Mouse (Mus musculus) CH12.LX (cell line): ENCODE measurements around the gene Prrc2b. TPM values are rescaled to one million over a fixed set of nuclear protein-coding genes. Genes with fewer than 3 reads are reported as not detected.

Source experiments
- DNase-seq: peaks from one replicate; pipeline ENCODE4 v3.0.0-alpha.2; 2013; ENCODE audit errors: extremely low read depth
- H3K27ac ChIP-seq: 2 replicates; pipeline ENCODE4 v1.5.1; 2012; ENCODE audit warnings: low read depth, mild to moderate bottlenecking, control low read depth, moderate library complexity; ENCODE audit not compliant: insufficient read depth
- H3K27me3 ChIP-seq: replicated peaks from 2 replicates; pipeline ENCODE3; 2012; ENCODE audit warnings: inconsistent platforms
- H3K36me3 ChIP-seq, 2 experiments: replicated peaks in 1 of 2; 2 replicates each; pipeline versions ENCODE3 to v1.6.1; 2012; ENCODE audit warnings: inconsistent platforms in 1 of 2, low read length in 1 of 2, mild to moderate bottlenecking in 1 of 2, mixed read lengths in 1 of 2, moderate library complexity in 1 of 2; ENCODE audit not compliant: control insufficient read depth in 1 of 2, insufficient read depth in 1 of 2
- H3K4me1 ChIP-seq, 2 experiments: 2 replicates each; pipeline ENCODE4 v1.6.1; 2012; ENCODE audit warnings: inconsistent platforms in 1 of 2, moderate library complexity in 1 of 2; ENCODE audit not compliant: insufficient read depth in 2 of 2, control insufficient read depth in 1 of 2
- H3K4me2 ChIP-seq: 2 replicates; pipeline ENCODE4 v1.6.1; 2012; ENCODE audit warnings: low read depth, mild to moderate bottlenecking, control low read depth; ENCODE audit not compliant: poor library complexity, insufficient read depth, severe bottlenecking
- H3K4me3 ChIP-seq, 3 experiments: fragments of 150-350 bp in 1 of 3; sonication (generic) in 1 of 3; replicated peaks in 1 of 3; 2 replicates each; pipeline versions ENCODE3 to v1.5.1; 2011 to 2012; ENCODE audit warnings: low read depth in 2 of 3, low read length in 2 of 3, mild to moderate bottlenecking in 2 of 3, moderate library complexity in 2 of 3, control low read depth in 1 of 3, improper control_type of control experiment in 1 of 3, inconsistent platforms in 1 of 3, mixed read lengths in 1 of 3; ENCODE audit not compliant: poor library complexity in 1 of 3
- H3K79me2 ChIP-seq: replicated peaks from 2 replicates; pipeline ENCODE4 v1.6.1; 2012; ENCODE audit warnings: mild to moderate bottlenecking, moderate library complexity; ENCODE audit not compliant: control insufficient read depth, poor library complexity, insufficient read depth, severe bottlenecking; ENCODE audit errors: extremely low read depth
- H3K9ac ChIP-seq: 2 replicates; pipeline ENCODE4 v1.6.1; 2012; ENCODE audit warnings: low read depth, mild to moderate bottlenecking, control low read depth, moderate library complexity; ENCODE audit not compliant: insufficient read depth
- H3K9me3 ChIP-seq: replicated peaks from 2 replicates; pipeline ENCODE3; 2012; ENCODE audit warnings: low read length, inconsistent platforms, mixed read lengths
- BHLHE40 ChIP-seq: IDR thresholded peaks from 2 replicates; pipeline ENCODE4 v1.6.1; 2011; ENCODE audit warnings: mild to moderate bottlenecking, low read depth, low read length, improper control_type of control experiment
- CHD1 ChIP-seq: IDR thresholded peaks from 2 replicates; pipeline ENCODE4 v1.6.1; 2012; ENCODE audit warnings: low read depth, low read length, improper control_type of control experiment, inconsistent platforms
- CTCF ChIP-seq, 2 experiments: IDR thresholded peaks in 1 of 2; conservative IDR thresholded peaks in 1 of 2; 2 replicates each; pipeline ENCODE4 v1.5.1; 2011 to 2012; ENCODE audit warnings: low read depth in 2 of 2, low read length in 2 of 2, improper control_type of control experiment in 1 of 2, inconsistent platforms in 1 of 2, mild to moderate bottlenecking in 1 of 2, moderate library complexity in 1 of 2
- E2F4 ChIP-seq: IDR thresholded peaks from 2 replicates; pipeline ENCODE4 v1.6.1; 2011; ENCODE audit warnings: low read depth, low read length, improper control_type of control experiment; ENCODE audit not compliant: insufficient replicate concordance
- ETS1 ChIP-seq: conservative IDR thresholded peaks from 2 replicates; pipeline ENCODE4 v1.6.1; 2012; ENCODE audit warnings: low read depth, mild to moderate bottlenecking, inconsistent platforms, low read length, improper control_type of control experiment, moderate library complexity
- GABPA ChIP-seq: IDR thresholded peaks from 2 replicates; pipeline ENCODE4 v1.6.1; 2012; ENCODE audit warnings: low read depth, low read length, improper control_type of control experiment, inconsistent platforms; ENCODE audit not compliant: insufficient replicate concordance
- IRF4 ChIP-seq: IDR thresholded peaks from 2 replicates; pipeline ENCODE4 v1.6.1; 2014; ENCODE audit warnings: low read depth, mild to moderate bottlenecking, inconsistent platforms, low read length, improper control_type of control experiment
- JUND ChIP-seq: conservative IDR thresholded peaks from 2 replicates; pipeline ENCODE4 v1.6.1; 2011; ENCODE audit warnings: low read depth, low read length, improper control_type of control experiment
- KAT2A ChIP-seq: IDR thresholded peaks from 2 replicates; pipeline ENCODE4 v1.6.1; 2012; ENCODE audit warnings: low read length, improper control_type of control experiment, inconsistent platforms; ENCODE audit not compliant: insufficient replicate concordance
- MAFK ChIP-seq: IDR thresholded peaks from 2 replicates; pipeline ENCODE4 v1.6.1; 2011; ENCODE audit warnings: low read length, improper control_type of control experiment; ENCODE audit not compliant: insufficient replicate concordance
- MAZ ChIP-seq: IDR thresholded peaks from 2 replicates; pipeline ENCODE4 v1.6.1; 2012; ENCODE audit warnings: low read depth, mild to moderate bottlenecking, inconsistent platforms, low read length, improper control_type of control experiment, moderate library complexity
- MEF2A ChIP-seq: IDR thresholded peaks from 2 replicates; pipeline ENCODE4 v1.6.1; 2014; ENCODE audit warnings: low read depth, mild to moderate bottlenecking, inconsistent platforms, low read length, improper control_type of control experiment, borderline replicate concordance
- MXI1 ChIP-seq: IDR thresholded peaks from 2 replicates; pipeline ENCODE4 v1.6.1; 2011; ENCODE audit warnings: mild to moderate bottlenecking, low read depth, low read length, improper control_type of control experiment
- MYC ChIP-seq: IDR thresholded peaks from 2 replicates; pipeline ENCODE4 v1.6.1; 2011; ENCODE audit warnings: low read depth, mild to moderate bottlenecking, improper control_type of control experiment, low read length
- NRF1 ChIP-seq: IDR thresholded peaks from 2 replicates; pipeline ENCODE4 v1.6.1; 2014; ENCODE audit warnings: low read depth, mild to moderate bottlenecking, inconsistent platforms, low read length, improper control_type of control experiment, moderate library complexity
- PAX5 ChIP-seq: IDR thresholded peaks from 2 replicates; pipeline ENCODE4 v1.6.1; 2012; ENCODE audit warnings: low read length, inconsistent platforms, mixed read lengths
- RCOR1 ChIP-seq: conservative IDR thresholded peaks from 2 replicates; pipeline ENCODE4 v1.6.1; 2012; ENCODE audit warnings: low read depth, mild to moderate bottlenecking, inconsistent platforms, low read length, improper control_type of control experiment
- SIN3A ChIP-seq: IDR thresholded peaks from 2 replicates; pipeline ENCODE4 v1.6.1; 2012; ENCODE audit warnings: low read length, improper control_type of control experiment, inconsistent platforms
- USF1 ChIP-seq: IDR thresholded peaks from 2 replicates; pipeline ENCODE4 v1.6.1; 2014; ENCODE audit warnings: low read depth, mild to moderate bottlenecking, inconsistent platforms, low read length, improper control_type of control experiment
- USF2 ChIP-seq: conservative IDR thresholded peaks from 2 replicates; pipeline ENCODE4 v1.6.1; 2011; ENCODE audit warnings: low read depth, low read length, improper control_type of control experiment
- ZC3H11A ChIP-seq: IDR thresholded peaks from 2 replicates; pipeline ENCODE4 v1.6.1; 2012; ENCODE audit warnings: low read depth, mild to moderate bottlenecking, inconsistent platforms, low read length, improper control_type of control experiment
- ZKSCAN1 ChIP-seq: IDR thresholded peaks from 2 replicates; pipeline ENCODE4 v1.6.1; 2012; ENCODE audit warnings: low read depth, inconsistent platforms, low read length, improper control_type of control experiment, borderline replicate concordance
- ZNF384 ChIP-seq: IDR thresholded peaks from 2 replicates; pipeline ENCODE4 v1.6.1; 2012; ENCODE audit warnings: low read depth, low read length, improper control_type of control experiment, inconsistent platforms
- dilution Hi-C: fragments of 300-500 bp; cut with MboI; formaldehyde crosslinking; loops from 2 replicates; pipeline ENCODE4 v1.14.3; 2020; ENCODE audit warnings: low sequenced_read_pairs; ENCODE audit not compliant: extremely low pct_unique_long_range_greater_than_20kb, extremely low pct_ligation_motif_present
- in situ Hi-C: fragments of 300-500 bp; cut with MboI; formaldehyde crosslinking; loops from 3 replicates; pipeline ENCODE4 v1.14.3; 2019; ENCODE audit warnings: low sequenced_read_pairs, low pct_ligation_motif_present, low pct_unique_long_range_greater_than_20kb, mixed read lengths
- polyA plus RNA-seq: library from polyadenylated mRNA; unstranded; fragments of >175 nt; gene quantifications from 2 replicates; pipeline ENCODE4 v1.2.1, GENCODE M21; 2012; ENCODE audit warnings: low read depth; ENCODE audit not compliant: insufficient read length
- total RNA-seq, 2 experiments: library from RNA; depleted of rRNA; stranded (reverse); fragments of 300-350 nt in 1 of 2; fragments of >200 nt in 1 of 2; gene quantifications; 2 replicates each; pipeline ENCODE4 v1.2.3; 2012 to 2014

The Prrc2b gene
- total and polyA plus RNA-seq, 3 experiments, result 7.6 to 59.9 (median 42.2) TPM

- H3K4me2 ChIP-seq, result no peak overlapping the region
- TF ChIP-seq ETS1 (no peak), SIN3A (no peak), CTCF (conservative IDR thresholded peaks at IDR 0.05 in 1 of 2, IDR thresholded peaks at IDR 0.05 in 1 of 2; ENCODE audit: low read depth in 2 of 2, low read length in 2 of 2) (no peak), RCOR1 (no peak), IRF4 (no peak), KAT2A (no peak), ZKSCAN1 (no peak), PAX5 (no peak), MXI1 (no peak), CHD1 (no peak), BHLHE40 (no peak), GABPA (no peak), MYC (no peak), MEF2A (no peak), NRF1 (no peak), USF2 (no peak), JUND (no peak), USF1 (no peak)
- H3K27ac ChIP-seq, result no peak overlapping the region
- H3K4me1 ChIP-seq, result peaks cover 6 to 18% of the 10 kb centered on the region in 2 experiments; a peak in 2 of 4 replicates
- H3K9ac ChIP-seq, result peak overlapping the region; percentile 14
- peaks cover 38% of the 10 kb centered on the region for H3K79me2 ChIP-seq
- dilution Hi-C loops (no loop called here), in situ Hi-C loops (no loop called here)
- no peaks in the 10 kb centered on the region for H3K36me3 ChIP-seq
- H3K9me3 ChIP-seq, result no peaks in the 10 kb centered on the region
- peak overlapping the region in 2 of 3 experiments; percentile 36 to 50 for H3K4me3 ChIP-seq
- no peaks in the 10 kb centered on the region for H3K27me3 ChIP-seq
- no peak for DNase-seq
Observed at GRCm38 (mm10) chr2:32150135-32150534, 747 bp upstream of the Prrc2b start.

- dilution Hi-C loops, result no loop called here
- in situ Hi-C loops, result no loop called here
- no peaks in the 10 kb centered on the region for H3K9me3 ChIP-seq
- DNase-seq, result no peak
- TF ChIP-seq ZNF384, result no peak
- TF ChIP-seq JUND, result no peak
- TF ChIP-seq MAZ, result no peak
- no peak for TF ChIP-seq E2F4
- TF ChIP-seq ZC3H11A, result no peak
- no peak for TF ChIP-seq MAFK
- peak overlapping the region; percentile 36 to 50 (median 49) for H3K4me3 ChIP-seq
- H3K27me3 ChIP-seq, result no peaks in the 10 kb centered on the region
- peaks cover 6 to 20% of the 10 kb centered on the region in 2 experiments; a peak in 2 of 4 replicates for H3K4me1 ChIP-seq
- peak overlapping the region; percentile 62; the same call in 1 of the 2 replicates for H3K4me2 ChIP-seq
- H3K9ac ChIP-seq, result peak overlapping the region; percentile 14
- H3K27ac ChIP-seq, result no peak overlapping the region
- peaks cover 42% of the 10 kb centered on the region for H3K79me2 ChIP-seq
- H3K36me3 ChIP-seq, result no peaks in the 10 kb centered on the region
Observed at GRCm38 (mm10) chr2:32150562-32150923, 339 bp upstream of the Prrc2b start.
